Mouse (Mus musculus) olfactory bulb, adult 2 months (tissue): Measurements from ENCODE around the gene Gm20671.

Source experiments
- CTCF ChIP-seq: fragments of 200-500 bp; IDR thresholded peaks from 2 replicates; pipeline ENCODE4 v1.5.1; 2012; ENCODE audit warnings: low read depth, mild to moderate bottlenecking, low read length, moderate library complexity; ENCODE audit not compliant: insufficient read depth
- POLR2A ChIP-seq: fragments of 200-500 bp; IDR thresholded peaks from 2 replicates; pipeline ENCODE4 v1.6.1; 2012; ENCODE audit warnings: mild to moderate bottlenecking, low read depth, low read length, moderate library complexity; ENCODE audit not compliant: insufficient read depth

DNA sequence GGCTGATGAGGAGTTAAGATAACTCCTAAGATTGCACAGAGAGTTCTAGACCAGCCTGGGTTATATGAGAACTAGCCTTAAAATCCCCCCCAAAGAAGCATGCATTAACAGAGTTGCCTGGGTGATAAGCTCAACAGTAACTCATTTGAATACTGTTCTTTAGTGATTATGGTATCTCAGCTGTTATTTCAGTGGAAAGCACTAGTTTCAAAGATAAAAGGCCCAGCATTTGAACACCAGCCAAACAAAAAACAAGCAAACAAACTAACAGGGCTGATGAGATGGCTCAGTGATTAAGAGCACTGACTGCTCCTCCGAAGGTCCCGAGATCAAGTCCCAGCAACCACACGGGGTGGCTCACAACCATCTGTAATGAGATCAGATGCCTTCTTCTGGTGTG, 22.3 kb upstream of the Gm20671 start:
- TF ChIP-seq CTCF (no peak), POLR2A (no peak)
